Mouse (Mus musculus) limb, embryonic 11.5 days (tissue): ENCODE measurements around the gene Trim67. TPM values are rescaled to one million over a fixed set of nuclear protein-coding genes. Genes with fewer than 3 reads are reported as not detected.
A peak's percentile ranks its signal among the peaks of the same experiment; 100 is the strongest.

Experiments
- ATAC-seq: fragments of 200-750 bp; cut with Nextera tagmentation; 2 replicates; pipeline ENCODE4 v1.8.0; 2017; ENCODE audit warnings: low read depth; ENCODE audit not compliant: insufficient number of reproducible peaks, low FRiP score, low TSS enrichment
- DNase-seq: peaks from one replicate; pipeline ENCODE4 v3.0.0-alpha.2; 2015; ENCODE audit warnings: low spot score
- H3K27ac ChIP-seq: fragments of 300-500 bp; sonication (generic); replicated peaks from 2 replicates; pipeline ENCODE4 v1.5.1; 2014; ENCODE audit warnings: low read depth, mild to moderate bottlenecking, low read length
- H3K27me3 ChIP-seq: fragments of 300-500 bp; sonication (generic); 2 replicates; pipeline ENCODE4 v1.6.1; 2014; ENCODE audit warnings: mild to moderate bottlenecking, low read length, mixed read lengths; ENCODE audit not compliant: control insufficient read depth, insufficient read depth
- H3K36me3 ChIP-seq: fragments of 300-500 bp; sonication (generic); 2 replicates; pipeline ENCODE4 v1.6.1; 2014; ENCODE audit warnings: mild to moderate bottlenecking, low read length, moderate library complexity, mixed read lengths; ENCODE audit not compliant: control insufficient read depth, insufficient read depth
- H3K4me1 ChIP-seq: fragments of 300-500 bp; sonication (generic); 2 replicates; pipeline ENCODE4 v1.6.1; 2014; ENCODE audit warnings: low read length, mixed read lengths; ENCODE audit not compliant: control insufficient read depth, insufficient read depth
- H3K4me2 ChIP-seq: fragments of 300-500 bp; sonication (generic); 2 replicates; pipeline ENCODE4 v1.6.1; 2014; ENCODE audit warnings: low read depth, mild to moderate bottlenecking, moderate library complexity; ENCODE audit not compliant: severe bottlenecking
- H3K4me3 ChIP-seq: fragments of 300-500 bp; sonication (generic); 2 replicates; pipeline ENCODE4 v1.5.1; 2014; ENCODE audit warnings: low read depth, low read length
- H3K9ac ChIP-seq: fragments of 300-500 bp; sonication (generic); 2 replicates; pipeline ENCODE4 v1.6.1; 2014; ENCODE audit warnings: mild to moderate bottlenecking, low read length
- H3K9me3 ChIP-seq: fragments of 300-500 bp; sonication (generic); 2 replicates; pipeline ENCODE4 v1.6.1; 2016; ENCODE audit warnings: low read length; ENCODE audit not compliant: control insufficient read depth
- WGBS: fragments of 180-500 bp; shearing (Covaris S2); extraction: QIAGEN DNeasy Blood & Tissue Kit; methylation state at CpG from one replicate; pipeline ENCODE4 v1.1.7; 2014; 5-methylcytosine and 5-hydroxymethylcytosine counted together
- polyA plus RNA-seq: library from polyadenylated mRNA; unstranded; fragments of >200 nt; fragmentation: Nextera tagmentation; extraction: Ambion mirVana; gene quantifications from 2 replicates; pipeline ENCODE4 v1.2.1, GENCODE M21; 2014

Trim67 gene
- polyA plus RNA-seq, 1 experiment from 2014 or later = 0.01 TPM

DNA sequence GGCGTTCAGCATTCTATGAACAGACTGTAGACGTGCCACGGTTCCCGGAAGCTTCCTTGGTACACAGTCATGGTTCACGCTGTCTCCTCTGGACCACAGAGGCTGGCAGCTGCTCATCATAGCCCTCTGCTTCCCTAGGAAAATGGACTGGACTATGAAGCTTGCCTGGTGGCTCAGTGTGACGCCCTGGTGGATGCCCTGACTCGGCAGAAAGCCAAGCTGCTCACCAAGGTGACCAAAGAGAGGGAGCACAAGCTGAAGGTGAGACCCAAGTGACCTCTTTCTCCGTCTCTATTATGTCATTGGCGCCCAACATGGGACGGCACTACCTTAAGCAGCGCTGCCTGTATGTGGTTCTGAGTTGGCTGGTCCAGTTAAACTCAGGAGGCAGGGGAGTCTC is 24.0 kb downstream of the Trim67 start:
- no peaks in the 10 kb centered on the region for H3K4me1 ChIP-seq
- no peak overlapping the region for H3K4me3 ChIP-seq
- 93% methylated on average over 11 of the region's 11 CpGs for WGBS

DNA sequence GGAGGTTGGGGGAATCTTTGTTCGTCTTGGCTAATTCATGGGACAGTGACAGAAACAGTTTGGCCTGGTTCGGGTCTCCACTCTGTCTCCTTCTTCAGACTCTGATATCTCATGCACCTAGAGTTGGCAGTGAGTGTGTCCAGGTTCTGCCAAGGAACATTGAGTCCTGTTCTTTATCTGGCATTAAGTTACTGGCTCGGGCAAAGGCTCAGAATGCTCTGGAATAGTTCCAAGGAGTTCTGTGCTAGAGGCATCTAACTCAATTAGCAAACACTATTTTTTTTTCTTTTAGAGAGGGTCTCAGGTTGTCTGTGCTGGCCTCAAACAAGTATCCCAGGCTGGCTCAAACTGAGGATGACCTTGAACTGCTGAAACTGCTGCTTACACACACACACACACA is 24.5 kb downstream of the Trim67 start:
- no peak overlapping the region for H3K4me3 ChIP-seq
- H3K4me2 ChIP-seq = no peak overlapping the region
- H3K9ac ChIP-seq = no peak overlapping the region
- ATAC-seq (no peak), DNase-seq (no peak)
- H3K4me1 ChIP-seq = no peaks in the 10 kb centered on the region
- no peaks in the 10 kb centered on the region for H3K27me3 ChIP-seq
- no peaks in the 10 kb centered on the region for H3K9me3 ChIP-seq
- H3K27ac ChIP-seq = no peak overlapping the region
- 94% methylated on average over 3 of the region's 3 CpGs for WGBS
- H3K36me3 ChIP-seq = no peaks in the 10 kb centered on the region

More for the DNA sequence above, 24.0 kb downstream of the Trim67 start:
- Histone ChIP-seq H3K4me2 (no peak overlapping the region), H3K27me3 (no peaks in the 10 kb centered on the region), H3K9me3 (no peaks in the 10 kb centered on the region), H3K27ac (no peak overlapping the region), H3K36me3 (no peaks in the 10 kb centered on the region), H3K9ac (no peak overlapping the region)
- DNase-seq (no peak), ATAC-seq (no peak)

DNA sequence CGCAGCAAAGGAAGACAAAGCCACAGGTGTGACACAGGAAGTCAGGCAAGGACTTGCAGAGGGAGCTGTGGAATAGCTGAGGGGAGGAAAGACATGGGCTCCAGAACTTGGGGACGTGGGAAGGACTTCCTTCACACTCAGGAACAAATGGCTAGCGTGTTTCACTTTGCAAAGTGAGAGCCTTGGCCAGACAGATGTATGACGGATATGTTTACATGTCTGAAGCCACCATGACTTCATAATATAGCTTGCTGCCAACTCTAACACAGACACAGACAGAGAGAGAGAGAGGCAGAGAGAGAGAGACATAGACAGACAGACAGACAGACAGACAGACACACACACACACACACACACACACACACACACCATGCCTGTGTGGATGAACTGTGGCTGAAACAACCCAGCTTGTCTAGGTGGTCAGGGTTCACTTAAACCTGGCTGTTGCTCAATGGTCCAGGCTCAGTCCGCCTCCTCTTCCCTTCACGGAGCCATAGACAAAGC is 26.8 kb downstream of the Trim67 start:
- DNase-seq = no peak
- ATAC-seq = no peak
- Histone ChIP-seq H3K27ac (no peak overlapping the region), H3K4me2 (no peak overlapping the region), H3K36me3 (no peaks in the 10 kb centered on the region), H3K9me3 (no peaks in the 10 kb centered on the region), H3K4me3 (no peak overlapping the region), H3K9ac (no peak overlapping the region), H3K27me3 (no peaks in the 10 kb centered on the region), H3K4me1 (no peaks in the 10 kb centered on the region)
- WGBS = 77% methylated on average over 6 of the region's 6 CpGs

DNA sequence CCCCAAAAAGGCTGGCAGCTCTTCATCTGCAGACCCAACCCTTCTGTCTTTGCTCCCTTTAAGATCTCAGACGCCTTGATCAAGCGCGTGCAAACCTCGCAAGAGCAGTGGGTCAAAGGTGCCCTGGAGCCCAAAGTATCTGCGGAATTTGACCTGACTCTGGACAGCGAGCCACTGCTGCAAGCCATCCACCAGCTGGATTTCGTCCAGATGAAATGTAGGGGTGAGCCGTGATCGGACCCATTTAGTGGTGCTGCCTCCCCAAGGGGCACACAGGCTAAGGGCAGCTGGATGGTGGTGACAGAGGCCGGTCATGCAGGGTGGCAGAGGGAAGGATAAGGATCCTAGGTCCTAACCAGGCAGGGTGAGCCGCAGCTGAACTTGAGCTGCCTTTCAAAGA is 27.2 kb downstream of the Trim67 start:
- no peaks in the 10 kb centered on the region for H3K36me3 ChIP-seq
- 51% methylated on average over 11 of the region's 11 CpGs for WGBS
- H3K4me2 ChIP-seq = no peak overlapping the region
- no peak overlapping the region for H3K27ac ChIP-seq
- H3K27me3 ChIP-seq = no peaks in the 10 kb centered on the region
- DNase-seq = no peak
- no peak overlapping the region for H3K4me3 ChIP-seq
- no peak overlapping the region for H3K9ac ChIP-seq
- no peak for ATAC-seq
- H3K4me1 ChIP-seq = no peaks in the 10 kb centered on the region
- H3K9me3 ChIP-seq = no peaks in the 10 kb centered on the region

DNA sequence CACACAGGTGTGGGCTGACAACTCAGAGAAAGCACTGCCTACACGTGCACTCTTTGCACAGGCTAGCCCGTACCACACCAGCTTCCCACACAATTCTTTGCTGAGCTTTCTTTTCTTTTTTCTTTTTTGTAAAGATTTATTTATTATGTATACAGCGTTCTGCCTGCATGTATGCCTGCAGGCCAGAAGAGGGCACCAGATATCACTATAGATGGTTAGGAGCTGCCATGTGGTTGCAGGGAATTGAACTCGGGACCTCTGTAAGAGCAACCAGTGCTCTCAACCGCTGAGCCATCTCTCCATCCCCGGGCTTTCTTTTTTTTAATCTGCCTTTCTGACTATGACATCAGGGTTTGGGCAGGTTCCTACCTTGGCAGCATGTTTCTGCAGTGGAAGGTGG is 30.6 kb downstream of the Trim67 start:
- H3K4me3 ChIP-seq = no peak overlapping the region
- no peaks in the 10 kb centered on the region for H3K9me3 ChIP-seq
- ATAC-seq = no peak
- DNase-seq = no peak
- H3K4me1 ChIP-seq = no peaks in the 10 kb centered on the region
- H3K4me2 ChIP-seq = no peak overlapping the region
- WGBS = 78% methylated on average over 6 of the region's 6 CpGs
- no peaks in the 10 kb centered on the region for H3K27me3 ChIP-seq
- H3K36me3 ChIP-seq = no peaks in the 10 kb centered on the region
- H3K9ac ChIP-seq = no peak overlapping the region
- no peak overlapping the region for H3K27ac ChIP-seq

DNA sequence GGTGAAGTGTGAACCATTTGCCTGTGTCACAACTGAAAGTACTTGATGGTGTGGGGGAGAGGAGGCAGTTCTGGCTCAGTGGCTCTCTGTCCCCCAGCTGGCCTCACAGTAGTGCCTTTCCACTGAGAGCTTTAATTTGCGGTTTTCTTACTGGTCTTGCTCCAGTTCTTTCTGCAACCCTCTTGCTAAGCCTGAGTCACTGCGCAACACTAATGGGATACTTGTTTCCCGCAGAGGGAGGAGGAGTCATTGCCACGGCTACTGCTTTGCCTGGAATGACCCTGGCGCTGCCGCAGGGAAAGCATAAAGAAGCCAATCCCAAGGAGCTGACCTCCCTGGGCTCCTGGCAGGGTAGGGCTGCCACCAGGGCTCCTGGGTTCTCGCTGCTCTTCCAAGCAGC is 33.8 kb downstream of the Trim67 start:
- H3K4me1 ChIP-seq = no peaks in the 10 kb centered on the region
- no peaks in the 10 kb centered on the region for H3K27me3 ChIP-seq
- ATAC-seq (no peak), DNase-seq (no peak)
- H3K4me3 ChIP-seq = no peak overlapping the region
- H3K36me3 ChIP-seq = no peaks in the 10 kb centered on the region
- no peak overlapping the region for H3K9ac ChIP-seq
- no peak overlapping the region for H3K27ac ChIP-seq
- no peak overlapping the region for H3K4me2 ChIP-seq
- no peaks in the 10 kb centered on the region for H3K9me3 ChIP-seq
- 29% methylated on average over 7 of the region's 7 CpGs for WGBS

DNA sequence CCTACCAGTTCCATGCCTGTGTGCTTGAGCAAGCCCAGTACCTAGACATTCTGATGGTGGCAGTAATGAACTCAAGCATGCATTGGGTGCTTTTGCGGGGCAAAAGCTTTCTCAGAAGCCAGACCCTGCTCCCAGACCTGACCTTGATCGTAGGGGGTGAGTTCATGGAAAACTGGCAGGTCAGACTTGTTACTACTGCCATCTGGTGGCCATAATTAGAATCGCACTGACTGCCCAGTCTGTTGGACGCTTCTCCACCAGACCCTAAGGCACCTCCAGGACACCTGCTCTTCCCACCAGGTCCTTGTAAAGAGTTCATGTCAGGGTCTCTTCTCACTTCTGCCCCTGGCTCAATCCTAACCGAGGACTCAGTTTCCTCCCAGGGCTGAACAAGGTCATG is 34.5 kb downstream of the Trim67 start:
- Histone ChIP-seq H3K27ac (no peak overlapping the region), H3K36me3 (no peaks in the 10 kb centered on the region), H3K4me1 (no peaks in the 10 kb centered on the region), H3K4me2 (no peak overlapping the region), H3K9ac (no peak overlapping the region), H3K27me3 (no peaks in the 10 kb centered on the region), H3K9me3 (no peaks in the 10 kb centered on the region), H3K4me3 (no peak overlapping the region)
- ATAC-seq (no peak), DNase-seq (peak; percentile 76)
- WGBS = 5% methylated on average over 5 of the region's 5 CpGs

DNA sequence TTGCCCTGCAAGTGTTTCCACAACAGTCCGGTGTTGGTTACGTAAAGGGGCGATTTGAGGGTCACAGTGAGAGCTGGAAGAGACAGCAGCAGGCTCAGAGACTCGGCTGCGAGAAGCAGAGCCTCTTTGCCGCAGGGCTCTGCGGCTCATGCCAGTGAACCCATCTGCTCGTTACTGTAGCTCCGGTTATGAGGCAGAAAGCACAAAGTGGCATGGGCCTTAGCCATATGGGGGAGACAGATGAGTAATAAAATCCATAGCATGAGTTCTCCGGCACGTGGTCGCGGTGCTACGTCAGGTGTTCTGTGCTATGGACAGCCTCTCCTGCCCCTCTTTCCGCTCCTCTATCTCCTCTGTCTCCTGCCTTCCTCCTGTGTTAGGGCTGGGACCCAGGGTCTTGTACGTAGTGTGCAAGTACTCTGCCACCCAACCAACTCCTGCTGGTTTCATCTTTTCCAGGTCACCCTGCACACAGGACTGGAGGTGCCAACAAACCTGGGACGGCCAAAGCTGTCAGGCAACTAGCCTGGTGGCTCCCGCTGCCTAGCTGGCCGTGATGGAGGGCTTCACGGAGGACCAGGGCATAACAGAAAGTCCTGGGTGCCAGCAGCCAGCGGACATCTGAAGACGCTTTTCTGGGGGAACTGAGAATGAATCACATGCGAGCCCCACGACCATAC is 35.8 kb downstream of the Trim67 start:
- no peaks in the 10 kb centered on the region for H3K36me3 ChIP-seq
- no peaks in the 10 kb centered on the region for H3K9me3 ChIP-seq
- no peak overlapping the region for H3K4me3 ChIP-seq
- no peaks in the 10 kb centered on the region for H3K27me3 ChIP-seq
- H3K9ac ChIP-seq = no peak overlapping the region
- no peak overlapping the region for H3K27ac ChIP-seq
- H3K4me1 ChIP-seq = no peaks in the 10 kb centered on the region
- no peak for ATAC-seq
- 82% methylated on average over 24 of the region's 24 CpGs for WGBS
- no peak overlapping the region for H3K4me2 ChIP-seq
- no peak for DNase-seq

DNA sequence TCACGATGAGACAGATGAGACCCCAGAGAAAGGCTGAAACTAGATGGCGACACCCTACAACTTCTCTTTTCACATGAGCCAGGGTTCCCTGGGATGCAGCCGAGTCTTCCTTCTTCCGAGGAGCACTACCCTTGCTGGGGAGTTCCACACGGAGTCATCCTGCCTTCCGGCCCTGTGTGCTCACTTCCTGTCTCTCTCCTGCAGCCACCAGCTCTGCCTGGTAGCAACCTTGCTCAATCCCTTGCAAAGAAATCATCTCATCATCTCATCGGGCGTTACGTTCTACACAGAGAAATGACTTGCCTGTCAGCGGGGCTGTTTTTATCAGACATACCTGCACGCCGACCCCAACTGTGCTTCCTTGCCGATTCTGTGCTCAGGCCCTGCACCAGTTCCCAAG is 37.2 kb downstream of the Trim67 start:
- 85% methylated on average over 13 of the region's 13 CpGs for WGBS
- H3K36me3 ChIP-seq = no peaks in the 10 kb centered on the region
- H3K27ac ChIP-seq = no peak overlapping the region
- no peak overlapping the region for H3K4me2 ChIP-seq
- H3K4me3 ChIP-seq = no peak overlapping the region
- 0 out of 2 replicates have a peak, but pooled peaks cover 4% of the 10 kb centered on the region for H3K4me1 ChIP-seq
- no peak overlapping the region for H3K9ac ChIP-seq
- no peaks in the 10 kb centered on the region for H3K9me3 ChIP-seq
- DNase-seq (no peak), ATAC-seq (no peak)
- H3K27me3 ChIP-seq = no peaks in the 10 kb centered on the region
